Mouse (Mus musculus): ENCODE data around the gene Smarcc2. TPM values are rescaled to one million over a fixed set of nuclear protein-coding genes. Genes with fewer than 3 reads are reported as not detected.

The Smarcc2 gene
- polyA plus RNA-seq, 3 experiments from 2014 or later = 53.1 to 64.4 (median 57.2) TPM

DNA sequence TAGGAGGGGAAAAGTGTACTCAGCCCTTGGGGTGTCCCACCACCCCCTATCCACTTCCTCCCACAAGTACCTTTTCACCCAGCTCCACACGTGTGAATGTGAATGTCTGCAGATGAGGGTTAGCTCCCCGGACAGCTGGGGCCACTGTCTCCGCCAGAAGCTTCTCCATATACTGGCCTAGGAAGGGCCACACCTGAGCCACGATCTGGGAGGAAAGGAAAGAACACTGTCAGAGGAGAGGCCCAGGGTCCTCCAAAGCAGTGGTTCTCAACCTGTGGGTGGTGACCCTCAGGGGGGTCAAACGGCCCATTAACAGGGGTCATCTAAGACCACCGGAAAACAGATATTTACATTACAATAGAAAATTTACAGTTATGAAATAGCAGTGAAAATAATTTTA is 63.3 kb downstream of the Smarcc2 start:
- no peak for ATAC-seq

GRCm38 (mm10) chr10:128524111-128524731 is 65.2 kb downstream of the Smarcc2 start:
- ATAC-seq = no peak

GRCm38 (mm10) chr10:128524732-128525662 is 65.9 kb downstream of the Smarcc2 start:
- peak; percentile 61 for ATAC-seq

DNA sequence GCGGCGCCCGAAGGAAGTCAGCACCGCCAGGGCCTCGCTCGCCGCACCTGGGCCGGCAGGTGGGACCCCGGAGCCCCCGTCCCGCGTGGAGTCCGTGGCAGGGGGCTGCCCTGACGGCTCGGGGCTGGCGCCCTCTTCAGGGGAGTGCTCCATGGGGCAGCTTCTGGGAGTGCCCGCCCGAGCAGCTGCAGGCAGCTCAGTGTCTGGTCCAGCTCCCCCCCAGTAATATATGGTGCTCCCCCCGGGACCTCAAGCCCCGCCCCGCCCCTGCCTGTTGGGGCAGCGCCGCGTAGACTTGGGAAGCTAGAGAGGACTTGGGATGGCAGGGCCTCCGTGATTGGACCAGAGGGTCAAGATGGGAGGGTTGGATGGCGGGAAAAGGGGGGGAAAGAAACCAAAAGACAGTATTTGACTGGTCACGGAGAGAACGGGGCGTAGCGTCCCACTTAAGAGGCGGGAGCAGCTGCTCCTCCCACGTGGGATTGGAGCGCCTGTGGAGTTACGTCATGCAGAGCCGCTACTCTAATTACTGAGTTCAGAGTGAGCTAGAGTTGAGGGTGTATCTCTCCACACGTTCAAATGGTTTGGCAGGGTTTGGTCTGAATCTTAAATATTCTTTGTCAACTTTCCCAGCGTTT is 66.7 kb downstream of the Smarcc2 start, which contains the start of gene Esyt1:
Gene Esyt1, minus strand, starts transcription at position 201 of the 638 bp plus-strand sequence.
- ATAC-seq = peak; percentile 86

GRCm38 (mm10) chr10:128526366-128527356 is 67.6 kb downstream of the Smarcc2 start:
- peak; percentile 10 for ATAC-seq

DNA sequence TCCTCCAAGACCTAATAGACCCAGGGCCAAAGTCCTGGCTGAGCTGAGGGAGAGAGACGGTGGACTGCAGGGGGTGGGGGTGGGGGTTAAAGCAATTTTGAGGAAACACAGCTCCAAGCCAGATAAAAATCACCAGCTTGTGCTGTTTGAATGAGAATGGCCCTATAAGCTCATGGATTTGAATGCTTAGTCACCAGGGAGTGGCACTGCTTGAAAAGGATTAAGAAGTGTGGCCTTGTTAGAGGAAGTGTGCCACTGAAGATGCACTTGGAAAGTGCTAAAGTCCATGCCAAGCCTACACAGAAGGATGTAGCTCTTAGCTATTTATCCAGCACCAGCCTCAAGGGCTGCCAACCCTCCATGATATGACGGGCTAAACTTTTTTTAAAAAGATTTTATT is 76.2 kb downstream of the Smarcc2 start:
- ATAC-seq = no peak

GRCm38 (mm10) chr10:128535624-128536265 is 76.7 kb downstream of the Smarcc2 start:
- peak; percentile 33 for ATAC-seq

GRCm38 (mm10) chr10:128536266-128536940 is 77.4 kb downstream of the Smarcc2 start:
- peak; percentile 96 for ATAC-seq

- no peak for ATAC-seq
These were observed 79.4 kb downstream of the Smarcc2 start for GRCm38 (mm10) chr10:128538340-128538870.

Other genes starting within 250 kb of the Smarcc2 start
- 10 to 100 TPM in 2 of 3 experiments, 1 to 10 TPM in 1; 7.1 to 13.6 (median 13.5) TPM for gene Spryd4, start 247.4 kb upstream of the Smarcc2 start, polyA plus RNA-seq (2017; shearing (Covaris generic))
- gene Mip, start 233.4 kb upstream of the Smarcc2 start, polyA plus RNA-seq (2017; shearing (Covaris generic)) = not detected
- 10 to 100 TPM; 23.2 to 45.9 (median 27.2) TPM for gene Timeless, start 227.2 kb upstream of the Smarcc2 start, polyA plus RNA-seq (2017; shearing (Covaris generic))
- under 1 TPM in 1 of 3 experiments, not detected in 2; 0.34 TPM for gene Apon, start 205.2 kb upstream of the Smarcc2 start, polyA plus RNA-seq (2017; shearing (Covaris generic))
- not detected for gene Apof, start 190.6 kb upstream of the Smarcc2 start, polyA plus RNA-seq (2017; shearing (Covaris generic))
- gene Stat2, start 188.7 kb upstream of the Smarcc2 start, polyA plus RNA-seq (2017; shearing (Covaris generic)) = 10 to 100 TPM; 46.5 to 69.6 (median 52.5) TPM
- gene Il23a, start 160.5 kb upstream of the Smarcc2 start, polyA plus RNA-seq (2017; shearing (Covaris generic)) = not detected
- gene Pan2, start 155.9 kb upstream of the Smarcc2 start, polyA plus RNA-seq (2017; shearing (Covaris generic)) = 10 to 100 TPM; 17.4 to 36.9 (median 27.5) TPM
- gene Cnpy2, start 136.8 kb upstream of the Smarcc2 start, polyA plus RNA-seq (2017; shearing (Covaris generic)) = 100 to 1,000 TPM; 101 to 106 (median 102) TPM
- gene Cs, start 121.5 kb upstream of the Smarcc2 start, polyA plus RNA-seq (2017; shearing (Covaris generic)) = 100 to 1,000 TPM; 138 to 155 (median 155) TPM
- gene Coq10a, start 90.3 kb upstream of the Smarcc2 start, polyA plus RNA-seq (2017; shearing (Covaris generic)) = 10 to 100 TPM; 12.8 to 19.9 (median 17.3) TPM
- 1 to 10 TPM; 1.7 to 6.7 (median 3.6) TPM for gene Ankrd52, start 82.1 kb upstream of the Smarcc2 start, polyA plus RNA-seq (2017; shearing (Covaris generic))
- gene Slc39a5, start 58.0 kb upstream of the Smarcc2 start, polyA plus RNA-seq (2017; shearing (Covaris generic)) = not detected
- gene Nabp2, start 47.8 kb upstream of the Smarcc2 start, polyA plus RNA-seq (2017; shearing (Covaris generic)) = 10 to 100 TPM; 68.8 to 87.0 (median 73.8) TPM
- 10 to 100 TPM; 25.2 to 42.2 (median 37.9) TPM for gene Rnf41, start 47.6 kb upstream of the Smarcc2 start, polyA plus RNA-seq (2017; shearing (Covaris generic))
- gene Myl6, start 34.9 kb downstream of the Smarcc2 start, polyA plus RNA-seq (2017; shearing (Covaris generic)) = 1,000 to 10,000 TPM in 1 of 3 experiments, 100 to 1,000 TPM in 2; 949 to 1,454 (median 955) TPM
- 1 to 10 TPM; 2.7 to 4.6 (median 4.5) TPM for gene Myl6b, start 39.4 kb downstream of the Smarcc2 start, polyA plus RNA-seq (2017; shearing (Covaris generic))
- gene Esyt1, start 66.6 kb downstream of the Smarcc2 start, polyA plus RNA-seq (2017; shearing (Covaris generic)) = 10 to 100 TPM; 68.4 to 89.7 (median 70.4) TPM
- gene Zc3h10, start 88.5 kb downstream of the Smarcc2 start, polyA plus RNA-seq (2017; shearing (Covaris generic)) = 1 to 10 TPM; 5.6 to 9.2 (median 6.0) TPM
- gene Rpl41, start 90.1 kb downstream of the Smarcc2 start, polyA plus RNA-seq (2017; shearing (Covaris generic)) = 1,000 to 10,000 TPM; 5,582 to 7,160 (median 6,033) TPM
- gene Pa2g4, start 106.7 kb downstream of the Smarcc2 start, polyA plus RNA-seq (2017; shearing (Covaris generic)) = 100 to 1,000 TPM; 110 to 145 (median 137) TPM
- 1 to 10 TPM; 2.6 to 9.3 (median 3.9) TPM for gene Erbb3, start 130.4 kb downstream of the Smarcc2 start, polyA plus RNA-seq (2017; shearing (Covaris generic))
- 1,000 to 10,000 TPM; 1,205 to 1,760 (median 1,564) TPM for gene Rps26, start 167.5 kb downstream of the Smarcc2 start, polyA plus RNA-seq (2017; shearing (Covaris generic))
- gene Ikzf4, start 186.7 kb downstream of the Smarcc2 start, polyA plus RNA-seq (2017; shearing (Covaris generic)) = 100 to 1,000 TPM in 2 of 3 experiments, 10 to 100 TPM in 1; 76.5 to 154 (median 110) TPM
- 10 to 100 TPM; 17.0 to 29.7 (median 24.3) TPM for gene Suox, start 214.8 kb downstream of the Smarcc2 start, polyA plus RNA-seq (2017; shearing (Covaris generic))
- 10 to 100 TPM; 44.3 to 69.5 (median 63.9) TPM for gene Rab5b, start 237.0 kb downstream of the Smarcc2 start, polyA plus RNA-seq (2017; shearing (Covaris generic))
- 1 to 10 TPM; 4.2 to 5.4 (median 4.3) TPM for gene Pmel, start 244.9 kb downstream of the Smarcc2 start, polyA plus RNA-seq (2017; shearing (Covaris generic))
- 10 to 100 TPM; 16.8 to 38.3 (median 19.9) TPM for gene Cdk2, start 245.8 kb downstream of the Smarcc2 start, polyA plus RNA-seq (2017; shearing (Covaris generic))

Data from inflammation-experienced regulatory T-cells, adult 6 months (primary cell).